Mouse (Mus musculus): ENCODE measurements around the gene Snai3. TPM values are rescaled to one million over a fixed set of nuclear protein-coding genes. Genes with fewer than 3 reads are reported as not detected.
A peak's percentile ranks its signal among the peaks of the same experiment; 100 is the strongest.

The Snai3 gene
- polyA plus RNA-seq, 1 experiment from 2014 or later: not detected

GRCm38 (mm10) chr8:122463651-122464640, 3.4 kb upstream of the Snai3 start:
- peaks cover 8% of the 10 kb centered on the region for H3K4me1 ChIP-seq (ENCODE audit: control insufficient read depth, insufficient read depth, low read depth, low read length)
- H3K9ac ChIP-seq (ENCODE audit: low read depth, low read length): no peak overlapping the region
- H3K4me3 ChIP-seq (ENCODE audit: low read length): no peak overlapping the region
- H3K9me3 ChIP-seq (ENCODE audit: control insufficient read depth, low read length): no peaks in the 10 kb centered on the region
- H3K27me3 ChIP-seq (replicated peaks; ENCODE audit: control insufficient read depth, insufficient read depth, low read length): peaks cover 25% of the 10 kb centered on the region
- 80% methylated on average over 12 of the region's 12 CpGs for WGBS
- peaks cover 15% of the 10 kb centered on the region for H3K36me3 ChIP-seq (ENCODE audit: control insufficient read depth, insufficient read depth, low read length)
- no peak for ATAC-seq
- H3K27ac ChIP-seq (ENCODE audit: low read depth, low read length): no peak overlapping the region
- no peak overlapping the region for H3K4me2 ChIP-seq (ENCODE audit: low read length)

GRCm38 (mm10) chr8:122462510-122462909, 2.0 kb upstream of the Snai3 start:
- Histone ChIP-seq H3K4me2 (ENCODE audit: low read length) (no peak overlapping the region), H3K27me3 (replicated peaks; ENCODE audit: control insufficient read depth, insufficient read depth, low read length) (peaks cover 27% of the 10 kb centered on the region), H3K9me3 (ENCODE audit: control insufficient read depth, low read length) (no peaks in the 10 kb centered on the region), H3K36me3 (ENCODE audit: control insufficient read depth, insufficient read depth, low read length) (peaks cover 7% of the 10 kb centered on the region), H3K4me3 (ENCODE audit: low read length) (no peak overlapping the region), H3K4me1 (ENCODE audit: control insufficient read depth, insufficient read depth, low read depth, low read length) (peaks cover 8% of the 10 kb centered on the region), H3K27ac (ENCODE audit: low read depth, low read length) (no peak overlapping the region), H3K9ac (ENCODE audit: low read depth, low read length) (no peak overlapping the region)
- WGBS: 60% methylated on average over 8 of the region's 8 CpGs
- no peak for ATAC-seq

GRCm38 (mm10) chr8:122461473-122462148, 1.1 kb upstream of the Snai3 start:
- Histone ChIP-seq H3K4me3 (ENCODE audit: low read length) (no peak overlapping the region), H3K27ac (ENCODE audit: low read depth, low read length) (no peak overlapping the region), H3K9ac (ENCODE audit: low read depth, low read length) (no peak overlapping the region), H3K27me3 (replicated peaks; ENCODE audit: control insufficient read depth, insufficient read depth, low read length) (peaks cover 27% of the 10 kb centered on the region), H3K4me1 (ENCODE audit: control insufficient read depth, insufficient read depth, low read depth, low read length) (peaks cover 8% of the 10 kb centered on the region), H3K9me3 (ENCODE audit: control insufficient read depth, low read length) (no peaks in the 10 kb centered on the region), H3K4me2 (ENCODE audit: low read length) (no peak overlapping the region), H3K36me3 (ENCODE audit: control insufficient read depth, insufficient read depth, low read length) (peaks cover 2% of the 10 kb centered on the region)
- 63% methylated on average over 11 of the region's 11 CpGs for WGBS
- ATAC-seq: no peak

GRCm38 (mm10) chr8:122459990-122460389, 543 bp downstream of the Snai3 start:
- Histone ChIP-seq H3K4me3 (ENCODE audit: low read length) (peak overlapping the region; percentile 43), H3K9me3 (ENCODE audit: control insufficient read depth, low read length) (no peaks in the 10 kb centered on the region), H3K36me3 (ENCODE audit: control insufficient read depth, insufficient read depth, low read length) (no peaks in the 10 kb centered on the region), H3K9ac (ENCODE audit: low read depth, low read length) (no peak overlapping the region), H3K27me3 (replicated peaks; ENCODE audit: control insufficient read depth, insufficient read depth, low read length) (peaks cover 27% of the 10 kb centered on the region), H3K4me1 (ENCODE audit: control insufficient read depth, insufficient read depth, low read depth, low read length) (peaks cover 8% of the 10 kb centered on the region), H3K27ac (ENCODE audit: low read depth, low read length) (no peak overlapping the region), H3K4me2 (ENCODE audit: low read length) (peak overlapping the region; percentile 85)
- ATAC-seq: no peak
- WGBS: 21% methylated on average over 7 of the region's 7 CpGs

GRCm38 (mm10) chr8:122459218-122459900, 1.2 kb downstream of the Snai3 start:
- no peak overlapping the region for H3K9ac ChIP-seq (ENCODE audit: low read depth, low read length)
- ATAC-seq: no peak
- no peaks in the 10 kb centered on the region for H3K9me3 ChIP-seq (ENCODE audit: control insufficient read depth, low read length)

GRCm38 (mm10) chr8:122457171-122457570, 3.4 kb downstream of the Snai3 start:
- H3K4me3 ChIP-seq (ENCODE audit: low read length): no peak overlapping the region
- peaks cover 8% of the 10 kb centered on the region for H3K4me1 ChIP-seq (ENCODE audit: control insufficient read depth, insufficient read depth, low read depth, low read length)
- H3K27me3 ChIP-seq (replicated peaks; ENCODE audit: control insufficient read depth, insufficient read depth, low read length): peaks cover 19% of the 10 kb centered on the region
- H3K9me3 ChIP-seq (ENCODE audit: control insufficient read depth, low read length): no peaks in the 10 kb centered on the region
- H3K27ac ChIP-seq (ENCODE audit: low read depth, low read length): no peak overlapping the region
- no peak overlapping the region for H3K9ac ChIP-seq (ENCODE audit: low read depth, low read length)
- H3K36me3 ChIP-seq (ENCODE audit: control insufficient read depth, insufficient read depth, low read length): no peaks in the 10 kb centered on the region
- no peak overlapping the region for H3K4me2 ChIP-seq (ENCODE audit: low read length)
- 80% methylated on average over 11 of the region's 11 CpGs for WGBS
- no peak for ATAC-seq

More at GRCm38 (mm10) chr8:122459218-122459900, 1.2 kb downstream of the Snai3 start:
- Histone ChIP-seq H3K4me1 (ENCODE audit: control insufficient read depth, insufficient read depth, low read depth, low read length) (peaks cover 8% of the 10 kb centered on the region), H3K27ac (ENCODE audit: low read depth, low read length) (no peak overlapping the region), H3K27me3 (replicated peaks; ENCODE audit: control insufficient read depth, insufficient read depth, low read length) (peaks cover 27% of the 10 kb centered on the region), H3K36me3 (ENCODE audit: control insufficient read depth, insufficient read depth, low read length) (no peaks in the 10 kb centered on the region), H3K4me3 (ENCODE audit: low read length) (no peak overlapping the region), H3K4me2 (ENCODE audit: low read length) (no peak overlapping the region)
- 59% methylated on average over 6 of the region's 6 CpGs for WGBS

- H3K27ac ChIP-seq (ENCODE audit: low read depth, low read length): no peak overlapping the region
- WGBS: 91% methylated on average over 6 of the region's 6 CpGs
- no peaks in the 10 kb centered on the region for H3K9me3 ChIP-seq (ENCODE audit: control insufficient read depth, low read length)
- H3K9ac ChIP-seq (ENCODE audit: low read depth, low read length): no peak overlapping the region
- H3K4me2 ChIP-seq (ENCODE audit: low read length): no peak overlapping the region
- no peaks in the 10 kb centered on the region for H3K36me3 ChIP-seq (ENCODE audit: control insufficient read depth, insufficient read depth, low read length)
- peaks cover 4% of the 10 kb centered on the region for H3K27me3 ChIP-seq (replicated peaks; ENCODE audit: control insufficient read depth, insufficient read depth, low read length)
- H3K4me1 ChIP-seq (ENCODE audit: control insufficient read depth, insufficient read depth, low read depth, low read length): no peaks in the 10 kb centered on the region
- H3K4me3 ChIP-seq (ENCODE audit: low read length): no peak overlapping the region
- ATAC-seq: no peak
These were observed 6.1 kb downstream of the Snai3 start for GRCm38 (mm10) chr8:122454409-122454808.

GRCm38 (mm10) chr8:122452154-122452553, 8.4 kb downstream of the Snai3 start:
- WGBS: 92% methylated on average over 10 of the region's 10 CpGs
- no peak for ATAC-seq
- H3K4me1 ChIP-seq (ENCODE audit: control insufficient read depth, insufficient read depth, low read depth, low read length): no peaks in the 10 kb centered on the region
- H3K4me3 ChIP-seq (ENCODE audit: low read length): no peak overlapping the region
- no peak overlapping the region for H3K27ac ChIP-seq (ENCODE audit: low read depth, low read length)
- no peaks in the 10 kb centered on the region for H3K36me3 ChIP-seq (ENCODE audit: control insufficient read depth, insufficient read depth, low read length)
- no peaks in the 10 kb centered on the region for H3K9me3 ChIP-seq (ENCODE audit: control insufficient read depth, low read length)
- H3K9ac ChIP-seq (ENCODE audit: low read depth, low read length): no peak overlapping the region
- no peaks in the 10 kb centered on the region for H3K27me3 ChIP-seq (replicated peaks; ENCODE audit: control insufficient read depth, insufficient read depth, low read length)
- H3K4me2 ChIP-seq (ENCODE audit: low read length): no peak overlapping the region

All from hindbrain, embryonic 16.5 days (tissue).